ENCODE assay signal across 12 mouse cellular contexts in genomic region chr14:24499478-24499877, GRCm38 (mm10). TPM values are rescaled to one million over a fixed set of nuclear protein-coding genes. Genes with fewer than 3 reads are reported as not detected.
A peak's percentile ranks its signal among the peaks of the same experiment; 100 is the strongest.
DNase-seq lines count a peak whose midpoint lies in the region; ATAC-seq and TF ChIP-seq lines count a peak whose summit lies in the region.
"Had no signal": no experiment of that assay in that cellular context is flagged by ENCODE, and none has a peak within 500 bp of the region (broad histone marks: within the 10 kb centered on the region; RNA-seq: fewer than 3 reads in every experiment).

No protein-coding gene starts in this region.

- H3K27me3 ChIP-seq in heart, embryonic 12.5 days (replicated peaks), result no peaks in the 10 kb centered on the region
- H3K27me3 ChIP-seq in MEL (ENCODE audit: control insufficient read depth in 1 of 2, insufficient read depth in 2 of 2, low read length in 2 of 2), result no peaks in the 10 kb centered on the region
- no peaks in the 10 kb centered on the region for H3K27me3 ChIP-seq in hindbrain, embryonic 13.5 days
- no peaks in the 10 kb centered on the region for H3K27me3 ChIP-seq in midbrain, embryonic 15.5 days (replicated peaks)

- DNase-seq in heart, adult 8-10 months (ENCODE audit: low spot score), result no peak
- no peak for DNase-seq in MEL (ENCODE audit: low read depth, low spot score)
- no peak for DNase-seq in thymus, postnatal 25 days
- DNase-seq in adrenal gland, postnatal 4 days (ENCODE audit: low spot score in 2 of 2), result no peak
- DNase-seq: cerebellum, adult 11 months; kidney, postnatal 4 days had no signal

- H3K36me3 ChIP-seq in heart, embryonic 12.5 days, result peaks cover 49% of the 10 kb centered on the region
- H3K36me3 ChIP-seq in MEL (ENCODE audit: control insufficient read depth in 1 of 2, insufficient read depth in 2 of 2, low read length in 2 of 2), result peaks cover 22 to 29% of the 10 kb centered on the region in 2 experiments
- H3K36me3 ChIP-seq in hindbrain, embryonic 13.5 days, result peaks cover 45% of the 10 kb centered on the region
- peaks cover 32% of the 10 kb centered on the region for H3K36me3 ChIP-seq in midbrain, embryonic 15.5 days (replicated peaks)

- peak in 1 of 2 experiments; percentile 8; a peak in 1 of 4 replicates for TF ChIP-seq POLR2A in MEL (IDR thresholded peaks at IDR 0.05; ENCODE audit: control insufficient read depth in 1 of 2, insufficient read depth in 1 of 2, low read depth in 1 of 2, low read length in 2 of 2, poor library complexity in 1 of 2)

- H3K4me2 ChIP-seq in heart, embryonic 12.5 days, result no peak overlapping the region
- no peak overlapping the region for H3K4me2 ChIP-seq in hindbrain, embryonic 13.5 days
- H3K4me2 ChIP-seq in midbrain, embryonic 15.5 days, result no peak overlapping the region
- H3K4me2 ChIP-seq: heart, embryonic 11.5 days had no signal

- no peak overlapping the region for H3K27ac ChIP-seq in heart, embryonic 12.5 days (ENCODE audit: poor library complexity, severe bottlenecking)
- H3K27ac ChIP-seq in MEL (ENCODE audit: control insufficient read depth, low read depth, low read length), result no peak overlapping the region
- peak overlapping the region; percentile 55 for H3K27ac ChIP-seq in hindbrain, embryonic 13.5 days
- peak overlapping the region; percentile 53; the same call in 1 of the 2 replicates for H3K27ac ChIP-seq in midbrain, embryonic 15.5 days

- peaks cover 12% of the 10 kb centered on the region for H3K4me1 ChIP-seq in heart, embryonic 12.5 days (replicated peaks)
- H3K4me1 ChIP-seq in MEL (ENCODE audit: control insufficient read depth in 1 of 2, insufficient read depth in 2 of 2, low read length in 2 of 2), result peaks cover 0 to 6% of the 10 kb centered on the region in 2 experiments; a peak in 2 of 4 replicates
- peaks cover 22% of the 10 kb centered on the region for H3K4me1 ChIP-seq in hindbrain, embryonic 13.5 days (replicated peaks)
- H3K4me1 ChIP-seq in midbrain, embryonic 15.5 days, result peaks cover 15% of the 10 kb centered on the region

- peaks cover 8% of the 10 kb centered on the region; the same call in 1 of the 2 replicates for H3K79me2 ChIP-seq in MEL (ENCODE audit: control insufficient read depth, insufficient read depth, low read length, poor library complexity)

- no peak overlapping the region for H3K9ac ChIP-seq in heart, embryonic 12.5 days
- H3K9ac ChIP-seq in MEL (ENCODE audit: control insufficient read depth, low read depth, low read length, poor library complexity, severe bottlenecking), result no peak overlapping the region
- H3K9ac ChIP-seq in hindbrain, embryonic 13.5 days, result no peak overlapping the region
- no peak overlapping the region for H3K9ac ChIP-seq in midbrain, embryonic 15.5 days

- TF ChIP-seq EP300 in MEL (IDR thresholded peaks at IDR 0.05; ENCODE audit: low read depth in 1 of 2, low read length in 2 of 2), result no peak

- 0 out of 2 replicates have a peak, but pooled peaks have one; percentile 34 for ATAC-seq in heart, embryonic 12.5 days (ENCODE audit: insufficient number of reproducible peaks, low FRiP score)
- no peak for ATAC-seq in hindbrain, embryonic 13.5 days (ENCODE audit: low FRiP score)
- no peak for ATAC-seq in midbrain, embryonic 15.5 days (replicated peaks)
- no peak for ATAC-seq in monocyte, adult 5-6 weeks (replicated peaks; ENCODE audit: insufficient number of reproducible peaks, low FRiP score, low TSS enrichment, poor library complexity, severe bottlenecking)
- ATAC-seq: inflammation-experienced regulatory T-cells, adult 6 months had no signal

- no peak for TF ChIP-seq RAD21 in MEL (IDR thresholded peaks at IDR 0.05; ENCODE audit: low read depth, low read length)

- no peaks in the 10 kb centered on the region for H3K9me3 ChIP-seq in heart, embryonic 12.5 days (replicated peaks)
- H3K9me3 ChIP-seq in MEL (replicated peaks; ENCODE audit: insufficient read depth, low read length), result no peaks in the 10 kb centered on the region
- no peaks in the 10 kb centered on the region for H3K9me3 ChIP-seq in hindbrain, embryonic 13.5 days
- H3K9me3 ChIP-seq in midbrain, embryonic 15.5 days, result no peaks in the 10 kb centered on the region

- no peak overlapping the region for H3K4me3 ChIP-seq in heart, embryonic 12.5 days
- no peak overlapping the region for H3K4me3 ChIP-seq in MEL (ENCODE audit: control insufficient read depth in 1 of 2, insufficient read depth in 1 of 2, low read depth in 2 of 2, low read length in 2 of 2)
- H3K4me3 ChIP-seq in hindbrain, embryonic 13.5 days, result no peak overlapping the region
- no peak overlapping the region for H3K4me3 ChIP-seq in midbrain, embryonic 15.5 days

- no peak for TF ChIP-seq CTCF in MEL (IDR thresholded peaks at IDR 0.05 in 2 of 3, conservative IDR thresholded peaks at IDR 0.05 in 1 of 3; ENCODE audit: control insufficient read depth in 1 of 3, insufficient read depth in 1 of 3, low read depth in 2 of 3, low read length in 3 of 3, poor library complexity in 1 of 3, severe bottlenecking in 1 of 3)

- WGBS in heart, embryonic 12.5 days, result 40% methylated on average over 9 of the region's 9 CpGs
- 48% methylated on average over 9 of the region's 9 CpGs for WGBS in hindbrain, embryonic 13.5 days
- 33% methylated on average over 9 of the region's 9 CpGs for WGBS in midbrain, embryonic 15.5 days

TF ChIP-seq in MEL, 35 proteins besides CTCF, POLR2A, EP300 and RAD21:
- TF ChIP-seq SIN3A (IDR thresholded peaks at IDR 0.05; ENCODE audit: low read length), result no peak
- TF ChIP-seq ZMIZ1 (IDR thresholded peaks at IDR 0.05; ENCODE audit: low read depth, low read length), result peak; percentile 4; the same call in 1 of the 2 replicates
TF ChIP-seq in MEL: peak in this region for 1.

RNA-seq across cellular contexts. Expression of gene Rps24, which starts 12.6 kb away (rescaled TPM):
- 836 and 843 TPM in 2 replicates for polyA plus RNA-seq in heart, embryonic 12.5 days (2016; fragmentation: Nextera tagmentation; extraction: Ambion mirVana)
- total RNA-seq in heart, adult 8-10 months (2022), result 1,000 to 10,000 TPM in 1 of 4 experiments, 100 to 1,000 TPM in 3; 885 to 1,065 (median 937) TPM
- total RNA-seq in MEL (2012; rRNA removed), result 2,513 and 2,687 TPM in 2 replicates
- 1,000 to 10,000 TPM in 1 of 2 experiments, not detected in 1; 2,914 TPM for polyA plus RNA-seq in MEL (2012; ENCODE audit: insufficient read depth in 1 of 2, insufficient read length in 2 of 2, low read depth in 1 of 2, low replicate concordance in 2 of 2, missing spikeins in 1 of 2)
- 660 and 675 TPM in 2 replicates for polyA plus RNA-seq in hindbrain, embryonic 13.5 days (2015; fragmentation: Nextera tagmentation; extraction: Ambion mirVana)
- 469 and 502 TPM in 2 replicates for polyA plus RNA-seq in midbrain, embryonic 15.5 days (2015; fragmentation: Nextera tagmentation; extraction: Ambion mirVana)
- total RNA-seq in adrenal gland, postnatal 4 days (2021), result 1,000 to 10,000 TPM; 1,962 to 2,011 TPM
- total RNA-seq in monocyte, adult 5-6 weeks (2017), result 3,726 to 4,650 TPM (median 4,279 TPM) in 3 replicates

RNA-seq across cellular contexts. Expression of gene Polr3a, which starts 12.6 kb away (rescaled TPM):
- 12.8 and 15.3 TPM in 2 replicates for polyA plus RNA-seq in heart, embryonic 12.5 days (2016; fragmentation: Nextera tagmentation; extraction: Ambion mirVana)
- 10 to 100 TPM; 11.8 to 15.0 (median 12.9) TPM for total RNA-seq in heart, adult 8-10 months (2022)
- 22.8 and 24.0 TPM in 2 replicates for total RNA-seq in MEL (2012; rRNA removed)
- 10 to 100 TPM in 1 of 2 experiments, not detected in 1; 26.6 TPM for polyA plus RNA-seq in MEL (2012; ENCODE audit: insufficient read depth in 1 of 2, insufficient read length in 2 of 2, low read depth in 1 of 2, low replicate concordance in 2 of 2, missing spikeins in 1 of 2)
- 20.7 and 22.6 TPM in 2 replicates for polyA plus RNA-seq in hindbrain, embryonic 13.5 days (2015; fragmentation: Nextera tagmentation; extraction: Ambion mirVana)
- polyA plus RNA-seq in midbrain, embryonic 15.5 days (2015; fragmentation: Nextera tagmentation; extraction: Ambion mirVana), result 20.1 and 23.5 TPM in 2 replicates
- total RNA-seq in adrenal gland, postnatal 4 days (2021), result 10 to 100 TPM; 29.3 to 32.2 TPM
- total RNA-seq in monocyte, adult 5-6 weeks (2017), result 17.4 to 27.5 TPM (median 19.8 TPM) in 3 replicates

Comparison
In these comparisons a context has a peak if more than half of its experiments do, and no peak if none do; other contexts are left out.
1. H3K27ac ChIP-seq: peak in hindbrain, embryonic 13.5 days (single experiment) and midbrain, embryonic 15.5 days (single experiment); none in heart, embryonic 12.5 days (single experiment) and MEL (single experiment).